In the genomic region with DNA sequence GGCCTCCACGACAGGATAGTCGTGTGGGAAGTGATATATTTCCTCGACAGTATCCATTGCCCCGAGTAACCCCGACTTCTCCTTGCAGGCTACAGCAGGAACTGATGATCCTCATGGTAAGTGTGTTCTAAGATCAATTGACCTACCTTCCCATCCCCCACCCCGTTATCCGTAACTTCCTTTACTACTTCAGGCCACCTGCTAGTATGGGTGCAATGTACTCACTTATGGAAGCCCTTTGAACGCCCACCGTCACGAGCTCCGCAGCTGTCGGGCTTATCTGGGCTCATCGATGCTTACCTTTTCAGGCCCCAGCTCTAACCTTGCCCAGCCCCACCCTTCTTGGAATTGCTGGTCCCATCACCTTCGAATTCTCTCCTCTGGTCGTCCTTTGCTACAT, we compare ENCODE assay signal across 8 mouse cellular contexts. TPM values are rescaled to one million over a fixed set of nuclear protein-coding genes. Genes with fewer than 3 reads are reported as not detected.
DNase-seq lines count a peak whose midpoint lies in the region; ATAC-seq and TF ChIP-seq lines count a peak whose summit lies in the region.

No protein-coding gene starts in this region.

- H3K4me3 ChIP-seq in heart, embryonic 13.5 days: peak overlapping the region; percentile 98
- peak overlapping the region; percentile 81 to 94 for H3K4me3 ChIP-seq in MEL (ENCODE audit: control insufficient read depth in 1 of 2, insufficient read depth in 1 of 2, low read depth in 2 of 2, low read length in 2 of 2)
- peak overlapping the region; percentile 64 for H3K4me3 ChIP-seq in hindbrain, embryonic 14.5 days (replicated peaks; ENCODE audit: low read length)
- H3K4me3 ChIP-seq in midbrain, embryonic 13.5 days (replicated peaks): peak overlapping the region; percentile 86

- H3K4me1 ChIP-seq in heart, embryonic 13.5 days: peaks cover 36% of the 10 kb centered on the region
- peaks cover 3 to 29% of the 10 kb centered on the region in 2 experiments; a peak in 3 of 4 replicates for H3K4me1 ChIP-seq in MEL (ENCODE audit: control insufficient read depth in 1 of 2, insufficient read depth in 2 of 2, low read length in 2 of 2)
- peaks cover 9% of the 10 kb centered on the region for H3K4me1 ChIP-seq in hindbrain, embryonic 14.5 days (replicated peaks; ENCODE audit: control insufficient read depth, insufficient read depth, low read length)
- H3K4me1 ChIP-seq in midbrain, embryonic 13.5 days (replicated peaks): peaks cover 26% of the 10 kb centered on the region

- peak in 1 of 2 experiments; percentile 30; a peak in 2 of 4 replicates for TF ChIP-seq POLR2A in MEL (IDR thresholded peaks at IDR 0.05; ENCODE audit: control insufficient read depth in 1 of 2, insufficient read depth in 1 of 2, low read depth in 1 of 2, low read length in 2 of 2, poor library complexity in 1 of 2)

- no peak for ATAC-seq in heart, embryonic 13.5 days (ENCODE audit: extremely low read depth, insufficient number of reproducible peaks, low FRiP score, low TSS enrichment)
- ATAC-seq in hindbrain, embryonic 14.5 days (ENCODE audit: low FRiP score): no peak
- no peak for ATAC-seq in midbrain, embryonic 13.5 days

- 2% methylated on average over 15 of the region's 15 CpGs for WGBS in heart, embryonic 13.5 days
- 4% methylated on average over 15 of the region's 15 CpGs for WGBS in hindbrain, embryonic 14.5 days
- WGBS in midbrain, embryonic 13.5 days: 4% methylated on average over 15 of the region's 15 CpGs

- no peaks in the 10 kb centered on the region for H3K27me3 ChIP-seq in heart, embryonic 13.5 days (replicated peaks)
- no peaks in the 10 kb centered on the region for H3K27me3 ChIP-seq in MEL (ENCODE audit: control insufficient read depth in 1 of 2, insufficient read depth in 2 of 2, low read length in 2 of 2)
- H3K27me3 ChIP-seq in hindbrain, embryonic 14.5 days (ENCODE audit: control insufficient read depth, insufficient read depth, low read length): no peaks in the 10 kb centered on the region
- H3K27me3 ChIP-seq in midbrain, embryonic 13.5 days: no peaks in the 10 kb centered on the region

- TF ChIP-seq CTCF in MEL (IDR thresholded peaks at IDR 0.05 in 2 of 3, conservative IDR thresholded peaks at IDR 0.05 in 1 of 3; ENCODE audit: control insufficient read depth in 1 of 3, insufficient read depth in 1 of 3, low read depth in 2 of 3, low read length in 3 of 3, poor library complexity in 1 of 3, severe bottlenecking in 1 of 3): no peak

- no peak for DNase-seq in heart, adult 18-20 months
- peak; percentile 68 for DNase-seq in MEL (ENCODE audit: low read depth, low spot score)
- no peak for DNase-seq in hindbrain, embryonic 14.5 days (ENCODE audit: low spot score)
- DNase-seq in left cerebral cortex, postnatal 14 days (ENCODE audit: low spot score in 2 of 2): no peak
- no peak for DNase-seq in cerebellum, adult 11-12 months
- no peak for DNase-seq in adrenal gland, adult (ENCODE audit: inconsistent age in 2 of 2, low spot score in 1 of 2)

- peak overlapping the region; percentile 95 for H3K9ac ChIP-seq in heart, embryonic 13.5 days
- peak overlapping the region; percentile 96 for H3K9ac ChIP-seq in MEL (ENCODE audit: control insufficient read depth, low read depth, low read length, poor library complexity, severe bottlenecking)
- H3K9ac ChIP-seq in hindbrain, embryonic 14.5 days: peak overlapping the region; percentile 49
- H3K9ac ChIP-seq in midbrain, embryonic 13.5 days (replicated peaks): peak overlapping the region; percentile 71

- H3K9me3 ChIP-seq in heart, embryonic 13.5 days: no peaks in the 10 kb centered on the region
- H3K9me3 ChIP-seq in MEL (replicated peaks; ENCODE audit: insufficient read depth, low read length): no peaks in the 10 kb centered on the region
- no peaks in the 10 kb centered on the region for H3K9me3 ChIP-seq in hindbrain, embryonic 14.5 days (ENCODE audit: control insufficient read depth, low read length)
- no peaks in the 10 kb centered on the region for H3K9me3 ChIP-seq in midbrain, embryonic 13.5 days

- H3K4me2 ChIP-seq in heart, embryonic 13.5 days: peak overlapping the region; percentile 95
- peak overlapping the region; percentile 94 for H3K4me2 ChIP-seq in hindbrain, embryonic 14.5 days (replicated peaks)
- H3K4me2 ChIP-seq in midbrain, embryonic 13.5 days (replicated peaks): peak overlapping the region; percentile 97

- intact Hi-C loops in left cerebral cortex, postnatal 14 days (cut with DNase I): no loop called here

- TF ChIP-seq EP300 in MEL (IDR thresholded peaks at IDR 0.05; ENCODE audit: low read depth in 1 of 2, low read length in 2 of 2): no peak

- no peak for TF ChIP-seq RAD21 in MEL (IDR thresholded peaks at IDR 0.05; ENCODE audit: low read depth, low read length)

- peaks cover 59% of the 10 kb centered on the region for H3K36me3 ChIP-seq in heart, embryonic 13.5 days
- H3K36me3 ChIP-seq in MEL (ENCODE audit: control insufficient read depth in 1 of 2, insufficient read depth in 2 of 2, low read length in 2 of 2): peaks cover 2 to 27% of the 10 kb centered on the region in 2 experiments
- peaks cover 31% of the 10 kb centered on the region for H3K36me3 ChIP-seq in hindbrain, embryonic 14.5 days (replicated peaks; ENCODE audit: control insufficient read depth, insufficient read depth)
- peaks cover 39% of the 10 kb centered on the region for H3K36me3 ChIP-seq in midbrain, embryonic 13.5 days

- H3K79me2 ChIP-seq in MEL (ENCODE audit: control insufficient read depth, insufficient read depth, low read length, poor library complexity): peaks cover 24% of the 10 kb centered on the region

- peak overlapping the region; percentile 79 for H3K27ac ChIP-seq in heart, embryonic 13.5 days (replicated peaks)
- peak overlapping the region; percentile 83 for H3K27ac ChIP-seq in MEL (ENCODE audit: control insufficient read depth, low read depth, low read length)
- H3K27ac ChIP-seq in hindbrain, embryonic 14.5 days: no peak overlapping the region
- no peak overlapping the region for H3K27ac ChIP-seq in midbrain, embryonic 13.5 days

TF ChIP-seq in MEL, 35 proteins besides CTCF, POLR2A, EP300 and RAD21 (continues in another document):
- TF ChIP-seq E2F4 (IDR thresholded peaks at IDR 0.05; ENCODE audit: borderline replicate concordance, low read depth, low read length) (no peak), USF2 (IDR thresholded peaks at IDR 0.05; ENCODE audit: borderline replicate concordance in 1 of 2, insufficient read depth in 1 of 2, low read depth in 1 of 2, low read length in 2 of 2) (no peak), CHD1 (IDR thresholded peaks at IDR 0.05; ENCODE audit: low read depth, low read length) (peak; percentile 76; the same call in 1 of the 2 replicates)

RNA-seq across cellular contexts. Expression of a gene that starts 0.6 kb away (rescaled TPM):
- 434 and 464 TPM in 2 replicates for polyA plus RNA-seq in heart, embryonic 13.5 days (2015; fragmentation: Nextera tagmentation; extraction: Ambion mirVana)
- 1 to 10 TPM in 1 of 2 experiments, under 1 TPM in 1; 0.80 to 2.4 TPM for total RNA-seq in heart, adult 18-20 months (2021)
- total RNA-seq in MEL (2012; rRNA removed): 170 and 177 TPM in 2 replicates
- polyA plus RNA-seq in MEL (2012; ENCODE audit: insufficient read depth in 1 of 2, insufficient read length in 2 of 2, low read depth in 1 of 2, low replicate concordance in 2 of 2, missing spikeins in 1 of 2): 100 to 1,000 TPM; 257 to 365 TPM
- polyA plus RNA-seq in hindbrain, embryonic 14.5 days (2014; fragmentation: Nextera tagmentation; extraction: Ambion mirVana): 59.4 and 67.9 TPM in 2 replicates
- polyA plus RNA-seq in midbrain, embryonic 13.5 days (2015; fragmentation: Nextera tagmentation; extraction: Ambion mirVana): 203 and 208 TPM in 2 replicates
- total RNA-seq in left cerebral cortex, postnatal 14 days (2021): 1 to 10 TPM; 2.0 to 3.0 TPM

RNA-seq across cellular contexts. Expression of a gene that starts 9.5 kb away (rescaled TPM):
- polyA plus RNA-seq in heart, embryonic 13.5 days (2015; fragmentation: Nextera tagmentation; extraction: Ambion mirVana): 1.0 and 3.8 TPM in 2 replicates
- 1 to 10 TPM in 1 of 2 experiments, not detected in 1; 1.2 TPM for total RNA-seq in heart, adult 18-20 months (2021)
- not detected in 2 replicates for total RNA-seq in MEL (2012; rRNA removed)
- polyA plus RNA-seq in MEL (2012; ENCODE audit: insufficient read depth in 1 of 2, insufficient read length in 2 of 2, low read depth in 1 of 2, low replicate concordance in 2 of 2, missing spikeins in 1 of 2): not detected
- 0.39 TPM in 1 of 2 replicates, not detected in the other for polyA plus RNA-seq in hindbrain, embryonic 14.5 days (2014; fragmentation: Nextera tagmentation; extraction: Ambion mirVana)
- polyA plus RNA-seq in midbrain, embryonic 13.5 days (2015; fragmentation: Nextera tagmentation; extraction: Ambion mirVana): not detected in 2 replicates
- total RNA-seq in left cerebral cortex, postnatal 14 days (2021): 1 to 10 TPM in 1 of 2 experiments, not detected in 1; 1.1 TPM

RNA-seq across cellular contexts. Expression of a gene that starts 15.3 kb away (rescaled TPM):
- polyA plus RNA-seq in heart, embryonic 13.5 days (2015; fragmentation: Nextera tagmentation; extraction: Ambion mirVana): 26.7 and 31.8 TPM in 2 replicates
- 10 to 100 TPM; 23.9 to 25.6 TPM for total RNA-seq in heart, adult 18-20 months (2021)
- total RNA-seq in MEL (2012; rRNA removed): 3.8 and 4.0 TPM in 2 replicates
- polyA plus RNA-seq in MEL (2012; ENCODE audit: insufficient read depth in 1 of 2, insufficient read length in 2 of 2, low read depth in 1 of 2, low replicate concordance in 2 of 2, missing spikeins in 1 of 2): 1 to 10 TPM in 1 of 2 experiments, not detected in 1; 7.7 TPM
- polyA plus RNA-seq in hindbrain, embryonic 14.5 days (2014; fragmentation: Nextera tagmentation; extraction: Ambion mirVana): 33.3 and 40.8 TPM in 2 replicates
- polyA plus RNA-seq in midbrain, embryonic 13.5 days (2015; fragmentation: Nextera tagmentation; extraction: Ambion mirVana): 17.2 and 19.1 TPM in 2 replicates
- 10 to 100 TPM; 46.0 to 46.8 TPM for total RNA-seq in left cerebral cortex, postnatal 14 days (2021)

RNA-seq across cellular contexts. Expression of a gene that starts 24.5 kb away (rescaled TPM):
- 55.0 and 56.9 TPM in 2 replicates for polyA plus RNA-seq in heart, embryonic 13.5 days (2015; fragmentation: Nextera tagmentation; extraction: Ambion mirVana)
- total RNA-seq in heart, adult 18-20 months (2021): 10 to 100 TPM; 22.0 to 28.8 TPM
- total RNA-seq in MEL (2012; rRNA removed): 20.6 and 20.9 TPM in 2 replicates
- polyA plus RNA-seq in MEL (2012; ENCODE audit: insufficient read depth in 1 of 2, insufficient read length in 2 of 2, low read depth in 1 of 2, low replicate concordance in 2 of 2, missing spikeins in 1 of 2): 10 to 100 TPM in 1 of 2 experiments, not detected in 1; 59.9 TPM
- polyA plus RNA-seq in hindbrain, embryonic 14.5 days (2014; fragmentation: Nextera tagmentation; extraction: Ambion mirVana): 46.6 and 50.3 TPM in 2 replicates
- polyA plus RNA-seq in midbrain, embryonic 13.5 days (2015; fragmentation: Nextera tagmentation; extraction: Ambion mirVana): 65.4 and 72.6 TPM in 2 replicates
- total RNA-seq in left cerebral cortex, postnatal 14 days (2021): 10 to 100 TPM; 32.8 to 35.6 TPM

RNA-seq across cellular contexts. Expression of a gene that starts 24.5 kb away (rescaled TPM):
- 0.27 and 0.28 TPM in 2 replicates for polyA plus RNA-seq in heart, embryonic 13.5 days (2015; fragmentation: Nextera tagmentation; extraction: Ambion mirVana)
- total RNA-seq in heart, adult 18-20 months (2021): under 1 TPM; 0.25 to 0.62 TPM
- total RNA-seq in MEL (2012; rRNA removed): 0.20 and 0.31 TPM in 2 replicates
- polyA plus RNA-seq in MEL (2012; ENCODE audit: insufficient read depth in 1 of 2, insufficient read length in 2 of 2, low read depth in 1 of 2, low replicate concordance in 2 of 2, missing spikeins in 1 of 2): under 1 TPM in 1 of 2 experiments, not detected in 1; 0.40 TPM
- 0.78 and 1.4 TPM in 2 replicates for polyA plus RNA-seq in hindbrain, embryonic 14.5 days (2014; fragmentation: Nextera tagmentation; extraction: Ambion mirVana)
- polyA plus RNA-seq in midbrain, embryonic 13.5 days (2015; fragmentation: Nextera tagmentation; extraction: Ambion mirVana): 1.2 and 1.3 TPM in 2 replicates
- total RNA-seq in left cerebral cortex, postnatal 14 days (2021): 1 to 10 TPM in 1 of 2 experiments, under 1 TPM in 1; 0.92 to 1.1 TPM

Comparison
In these comparisons a context has a peak if more than half of its experiments do, and no peak if none do; other contexts are left out.
1. H3K27ac ChIP-seq: peak in heart, embryonic 13.5 days (single experiment) and MEL (single experiment); none in hindbrain, embryonic 14.5 days (single experiment) and midbrain, embryonic 13.5 days (single experiment).
2. Peak in every context shown above with its lines, with median percentiles within 50 percentile points of each other: H3K4me2 ChIP-seq, H3K4me3 ChIP-seq and H3K9ac ChIP-seq.